Mouse (Mus musculus) ES-Bruce4 (cell line): ENCODE data around the gene Lpin1.

ENCODE experiments used
- CTCF ChIP-seq: IDR thresholded peaks from one replicate; pipeline ENCODE4 v1.8.1; 2011; ENCODE audit warnings: low read depth, low read length
- POLR2A ChIP-seq: IDR thresholded peaks from one replicate; pipeline ENCODE4 v1.8.1; 2011; ENCODE audit warnings: low read length; ENCODE audit not compliant: insufficient read depth

DNA sequence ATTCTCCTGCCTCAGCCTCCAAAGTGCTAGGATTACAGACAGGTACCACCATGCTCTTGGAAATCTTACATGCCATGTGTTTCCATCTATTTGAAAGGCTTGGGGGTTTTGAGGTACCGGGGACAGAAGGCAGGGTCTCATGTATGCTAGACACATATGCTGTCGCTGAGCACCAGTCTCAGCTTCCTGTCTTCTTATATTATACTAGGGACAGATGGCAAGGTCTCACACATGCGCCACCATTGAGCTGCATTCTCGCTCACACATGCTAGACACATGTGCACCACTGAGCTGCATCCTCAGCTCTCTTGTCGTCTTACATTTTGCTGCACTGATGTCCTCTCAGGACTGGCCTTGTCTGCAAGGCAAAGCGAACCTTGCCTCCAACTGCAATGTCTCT lies 8.7 kb upstream of the Lpin1 start:
- TF ChIP-seq POLR2A (no peak), CTCF (no peak)
